Mouse (Mus musculus): ENCODE measurements around the gene Dusp23. TPM values are rescaled to one million over a fixed set of nuclear protein-coding genes. Genes with fewer than 3 reads are reported as not detected.

The Dusp23 gene
- polyA plus RNA-seq, 1 experiment: 14.2 TPM

GRCm38 (mm10) chr1:172594495-172594894 is 38.3 kb downstream of the Dusp23 start:
- TF ChIP-seq CTCF (IDR thresholded peaks at IDR 0.05; ENCODE audit: borderline replicate concordance, control insufficient read depth, extremely low read depth, insufficient read depth, low read length, poor library complexity) (no peak), POLR2A (IDR thresholded peaks at IDR 0.05; ENCODE audit: control insufficient read depth, extremely low read depth, insufficient read depth, low read length, poor library complexity) (no peak)
- Histone ChIP-seq H3K4me1 (replicated peaks; ENCODE audit: control insufficient read depth, insufficient read depth, low read length) (peaks cover 4% of the 10 kb centered on the region), H3K4me3 (ENCODE audit: control insufficient read depth, insufficient read depth, low read length) (no peak overlapping the region), H3K27me3 (ENCODE audit: control insufficient read depth, insufficient read depth, low read length) (no peaks in the 10 kb centered on the region), H3K36me3 (ENCODE audit: control insufficient read depth, insufficient read depth, low read length) (no peaks in the 10 kb centered on the region), H3K27ac (ENCODE audit: control insufficient read depth, insufficient read depth, low read length) (no peak overlapping the region)
- DNase-seq: peak; percentile 22

GRCm38 (mm10) chr1:172593956-172594355 is 38.8 kb downstream of the Dusp23 start:
- no peaks in the 10 kb centered on the region for H3K36me3 ChIP-seq (ENCODE audit: control insufficient read depth, insufficient read depth, low read length)
- TF ChIP-seq POLR2A (IDR thresholded peaks at IDR 0.05; ENCODE audit: control insufficient read depth, extremely low read depth, insufficient read depth, low read length, poor library complexity) (no peak), CTCF (IDR thresholded peaks at IDR 0.05; ENCODE audit: borderline replicate concordance, control insufficient read depth, extremely low read depth, insufficient read depth, low read length, poor library complexity) (no peak)
- WGBS: 10% methylated on average over 2 of the region's 2 CpGs
- H3K27me3 ChIP-seq (ENCODE audit: control insufficient read depth, insufficient read depth, low read length): no peaks in the 10 kb centered on the region
- DNase-seq: no peak
- no peak overlapping the region for H3K4me3 ChIP-seq (ENCODE audit: control insufficient read depth, insufficient read depth, low read length)
- peaks cover 4% of the 10 kb centered on the region for H3K4me1 ChIP-seq (replicated peaks; ENCODE audit: control insufficient read depth, insufficient read depth, low read length)
- no peak overlapping the region for H3K27ac ChIP-seq (ENCODE audit: control insufficient read depth, insufficient read depth, low read length)

GRCm38 (mm10) chr1:172593321-172593720 is 39.4 kb downstream of the Dusp23 start:
- H3K27me3 ChIP-seq (ENCODE audit: control insufficient read depth, insufficient read depth, low read length): no peaks in the 10 kb centered on the region
- peaks cover 4% of the 10 kb centered on the region for H3K4me1 ChIP-seq (replicated peaks; ENCODE audit: control insufficient read depth, insufficient read depth, low read length)
- no peaks in the 10 kb centered on the region for H3K36me3 ChIP-seq (ENCODE audit: control insufficient read depth, insufficient read depth, low read length)
- 88% methylated on average over 3 of the region's 3 CpGs for WGBS
- TF ChIP-seq CTCF (IDR thresholded peaks at IDR 0.05; ENCODE audit: borderline replicate concordance, control insufficient read depth, extremely low read depth, insufficient read depth, low read length, poor library complexity): no peak
- TF ChIP-seq POLR2A (IDR thresholded peaks at IDR 0.05; ENCODE audit: control insufficient read depth, extremely low read depth, insufficient read depth, low read length, poor library complexity): no peak
- H3K27ac ChIP-seq (ENCODE audit: control insufficient read depth, insufficient read depth, low read length): no peak overlapping the region
- no peak overlapping the region for H3K4me3 ChIP-seq (ENCODE audit: control insufficient read depth, insufficient read depth, low read length)
- DNase-seq: no peak

- no peaks in the 10 kb centered on the region for H3K36me3 ChIP-seq (ENCODE audit: control insufficient read depth, insufficient read depth, low read length)
These were observed 42.4 kb downstream of the Dusp23 start, which contains the start of gene Slamf8 for GRCm38 (mm10) chr1:172590385-172590784. Slamf8 (minus strand) TSS chr1:172590568.

GRCm38 (mm10) chr1:172585612-172586567 is 46.9 kb downstream of the Dusp23 start:
- WGBS: 91% methylated on average over 26 of the region's 26 CpGs
- no peak overlapping the region for H3K27ac ChIP-seq (ENCODE audit: control insufficient read depth, insufficient read depth, low read length)
- TF ChIP-seq POLR2A (IDR thresholded peaks at IDR 0.05; ENCODE audit: control insufficient read depth, extremely low read depth, insufficient read depth, low read length, poor library complexity): no peak
- no peak for TF ChIP-seq CTCF (IDR thresholded peaks at IDR 0.05; ENCODE audit: borderline replicate concordance, control insufficient read depth, extremely low read depth, insufficient read depth, low read length, poor library complexity)
- no peaks in the 10 kb centered on the region for H3K36me3 ChIP-seq (ENCODE audit: control insufficient read depth, insufficient read depth, low read length)
- H3K4me1 ChIP-seq (replicated peaks; ENCODE audit: control insufficient read depth, insufficient read depth, low read length): peaks cover 4% of the 10 kb centered on the region
- H3K27me3 ChIP-seq (ENCODE audit: control insufficient read depth, insufficient read depth, low read length): no peaks in the 10 kb centered on the region
- DNase-seq: no peak
- H3K4me3 ChIP-seq (ENCODE audit: control insufficient read depth, insufficient read depth, low read length): no peak overlapping the region

More at GRCm38 (mm10) chr1:172590385-172590784, 42.4 kb downstream of the Dusp23 start, which contains the start of gene Slamf8:
- no peak within 1 kb of the TSS for H3K4me3 ChIP-seq (ENCODE audit: control insufficient read depth, insufficient read depth, low read length)
- WGBS: 50% methylated on average over 7 of the region's 7 CpGs
- TF ChIP-seq POLR2A (IDR thresholded peaks at IDR 0.05; ENCODE audit: control insufficient read depth, extremely low read depth, insufficient read depth, low read length, poor library complexity) (no peak), CTCF (IDR thresholded peaks at IDR 0.05; ENCODE audit: borderline replicate concordance, control insufficient read depth, extremely low read depth, insufficient read depth, low read length, poor library complexity) (no peak)
- no peak for DNase-seq
- H3K27me3 ChIP-seq (ENCODE audit: control insufficient read depth, insufficient read depth, low read length): no peaks in the 10 kb centered on the region
- H3K4me1 ChIP-seq (replicated peaks; ENCODE audit: control insufficient read depth, insufficient read depth, low read length): peaks cover 4% of the 10 kb centered on the region
- H3K27ac ChIP-seq (ENCODE audit: control insufficient read depth, insufficient read depth, low read length): no peak within 1 kb of the TSS

DNA sequence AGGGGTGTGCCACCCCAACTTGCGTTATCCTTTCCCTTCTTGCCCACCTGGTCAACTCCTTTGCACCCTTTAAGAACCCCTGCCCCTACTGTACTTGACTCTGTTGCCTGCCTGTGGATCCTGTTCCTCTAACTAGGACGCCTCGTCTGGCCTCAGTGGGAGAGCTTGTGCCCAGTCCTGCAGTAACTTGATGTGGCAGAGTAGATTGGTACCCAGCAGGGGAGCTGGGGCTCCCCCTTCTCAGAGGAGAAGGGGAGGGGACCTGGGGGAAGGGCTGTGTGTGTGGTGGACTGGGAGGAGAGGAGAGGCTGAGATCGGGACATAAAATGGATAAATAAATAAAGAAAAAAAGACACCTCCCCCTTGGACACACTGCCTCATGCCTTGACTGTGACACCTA is 47.7 kb downstream of the Dusp23 start:
- H3K4me1 ChIP-seq (replicated peaks; ENCODE audit: control insufficient read depth, insufficient read depth, low read length): no peaks in the 10 kb centered on the region
- no peaks in the 10 kb centered on the region for H3K36me3 ChIP-seq (ENCODE audit: control insufficient read depth, insufficient read depth, low read length)
- H3K27me3 ChIP-seq (ENCODE audit: control insufficient read depth, insufficient read depth, low read length): no peaks in the 10 kb centered on the region
- TF ChIP-seq CTCF (IDR thresholded peaks at IDR 0.05; ENCODE audit: borderline replicate concordance, control insufficient read depth, extremely low read depth, insufficient read depth, low read length, poor library complexity) (no peak), POLR2A (IDR thresholded peaks at IDR 0.05; ENCODE audit: control insufficient read depth, extremely low read depth, insufficient read depth, low read length, poor library complexity) (no peak)
- H3K27ac ChIP-seq (ENCODE audit: control insufficient read depth, insufficient read depth, low read length): no peak overlapping the region
- WGBS: 84% methylated on average over 4 of the region's 4 CpGs
- H3K4me3 ChIP-seq (ENCODE audit: control insufficient read depth, insufficient read depth, low read length): no peak overlapping the region
- no peak for DNase-seq

Data from thymus, adult 2 months (tissue).